Mouse (Mus musculus) limb, embryonic 12.5 days (tissue): ENCODE measurements at regions not wholly inside any gene's neighbourhood (a gene's known extent, or its start where the extent isn't known, plus 50 kb on each side); places are given as distances from the start of the nearest gene placed in this dataset.

Experiments used
- ATAC-seq: fragments of 200-750 bp; cut with Nextera tagmentation; 2 replicates; pipeline ENCODE4 v1.8.0; 2017; ENCODE audit warnings: low read depth, moderate TSS enrichment; ENCODE audit not compliant: insufficient number of reproducible peaks, insufficient read depth, low FRiP score, low TSS enrichment
- H3K27ac ChIP-seq: fragments of 300-500 bp; sonication (generic); 2 replicates; pipeline ENCODE4 v1.5.1; 2016; ENCODE audit warnings: mild to moderate bottlenecking, moderate library complexity
- H3K27me3 ChIP-seq: fragments of 300-500 bp; sonication (generic); 2 replicates; pipeline ENCODE4 v1.6.1; 2016; ENCODE audit warnings: mild to moderate bottlenecking, moderate library complexity
- H3K36me3 ChIP-seq: fragments of 300-500 bp; sonication (generic); 2 replicates; pipeline ENCODE4 v1.6.1; 2016; ENCODE audit warnings: mild to moderate bottlenecking, moderate library complexity
- H3K4me1 ChIP-seq: fragments of 300-500 bp; sonication (generic); replicated peaks from 2 replicates; pipeline ENCODE4 v1.6.1; 2016
- H3K4me2 ChIP-seq: fragments of 300-500 bp; sonication (generic); 2 replicates; pipeline ENCODE4 v1.6.1; 2016; ENCODE audit warnings: mild to moderate bottlenecking, moderate library complexity
- H3K4me3 ChIP-seq: fragments of 300-500 bp; sonication (generic); replicated peaks from 2 replicates; pipeline ENCODE4 v1.5.1; 2016; ENCODE audit warnings: mild to moderate bottlenecking
- H3K9ac ChIP-seq: fragments of 300-500 bp; sonication (generic); replicated peaks from 2 replicates; pipeline ENCODE4 v1.6.1; 2016; ENCODE audit warnings: mild to moderate bottlenecking, moderate library complexity
- H3K9me3 ChIP-seq: fragments of 300-500 bp; sonication (generic); 2 replicates; pipeline ENCODE4 v1.6.1; 2016; ENCODE audit warnings: mild to moderate bottlenecking, moderate library complexity
- WGBS: fragments of 180-500 bp; shearing (Covaris S2); methylation state at CpG from one replicate; pipeline ENCODE4 v1.1.7; 2016; 5-methylcytosine and 5-hydroxymethylcytosine counted together

- Histone ChIP-seq H3K27ac (no peak overlapping the region), H3K4me1 (no peaks in the 10 kb centered on the region; the same call in 1 of the 2 replicates), H3K9ac (no peak overlapping the region), H3K9me3 (no peaks in the 10 kb centered on the region), H3K4me3 (no peak overlapping the region), H3K4me2 (no peak overlapping the region), H3K27me3 (no peaks in the 10 kb centered on the region), H3K36me3 (no peaks in the 10 kb centered on the region)
- ATAC-seq, result no peak
- WGBS, result 33% methylated on average over 3 of the region's 3 CpGs
Measured at GRCm38 (mm10) chr15:69257161-69257778, 2756.6 kb upstream of the Lrrc6 start.

DNA sequence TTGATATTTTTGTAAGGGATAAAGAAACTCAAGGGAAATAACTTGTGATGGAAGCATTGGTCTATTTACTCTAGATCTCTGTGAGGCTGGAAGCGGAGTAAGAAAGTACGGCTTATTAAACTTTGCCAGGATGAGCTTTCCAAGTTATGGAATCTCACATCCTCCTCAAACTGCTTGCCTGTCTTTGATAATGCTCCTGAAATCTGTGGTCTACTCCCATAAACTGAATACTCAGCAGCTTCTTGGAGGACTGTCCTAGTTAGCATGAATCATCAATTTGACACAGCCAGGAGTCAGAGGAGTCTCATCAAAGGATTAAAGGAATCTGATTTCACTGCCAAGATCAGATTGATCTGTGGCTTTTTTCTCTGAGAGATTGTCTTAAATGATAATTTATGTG is 2753.0 kb upstream of the Lrrc6 start:
- 88% methylated on average over 2 of the region's 2 CpGs for WGBS
- no peaks in the 10 kb centered on the region; the same call in 1 of the 2 replicates for H3K4me1 ChIP-seq

GRCm38 (mm10) chr15:69252095-69252494 is 2751.4 kb upstream of the Lrrc6 start:
- Histone ChIP-seq H3K9me3 (no peaks in the 10 kb centered on the region), H3K27me3 (no peaks in the 10 kb centered on the region), H3K4me1 (no peaks in the 10 kb centered on the region; the same call in 1 of the 2 replicates), H3K9ac (no peak overlapping the region), H3K4me3 (no peak overlapping the region), H3K27ac (no peak overlapping the region), H3K4me2 (no peak overlapping the region), H3K36me3 (no peaks in the 10 kb centered on the region)
- WGBS, result 87% methylated on average over 3 of the region's 3 CpGs
- ATAC-seq, result no peak

More for the DNA sequence above, 2753.0 kb upstream of the Lrrc6 start:
- no peaks in the 10 kb centered on the region for H3K9me3 ChIP-seq
- no peaks in the 10 kb centered on the region for H3K27me3 ChIP-seq
- ATAC-seq, result no peak
- no peak overlapping the region for H3K9ac ChIP-seq
- no peaks in the 10 kb centered on the region for H3K36me3 ChIP-seq
- H3K4me3 ChIP-seq, result no peak overlapping the region
- no peak overlapping the region for H3K4me2 ChIP-seq
- H3K27ac ChIP-seq, result no peak overlapping the region

GRCm38 (mm10) chr15:69246190-69246966 is 2745.7 kb upstream of the Lrrc6 start:
- no peaks in the 10 kb centered on the region for H3K4me1 ChIP-seq
- H3K9ac ChIP-seq, result no peak overlapping the region
- H3K36me3 ChIP-seq, result no peaks in the 10 kb centered on the region
- 80% methylated on average over 3 of the region's 3 CpGs for WGBS
- H3K27ac ChIP-seq, result no peak overlapping the region
- H3K27me3 ChIP-seq, result no peaks in the 10 kb centered on the region
- no peak for ATAC-seq
- no peak overlapping the region for H3K4me3 ChIP-seq
- no peaks in the 10 kb centered on the region for H3K9me3 ChIP-seq
- H3K4me2 ChIP-seq, result no peak overlapping the region

GRCm38 (mm10) chr15:69235271-69235670 is 2734.6 kb upstream of the Lrrc6 start:
- H3K4me1 ChIP-seq, result no peaks in the 10 kb centered on the region
- WGBS, result 82% methylated on average over 1 of the region's 1 CpGs
- H3K27ac ChIP-seq, result no peak overlapping the region
- no peaks in the 10 kb centered on the region for H3K9me3 ChIP-seq
- no peak overlapping the region for H3K9ac ChIP-seq
- H3K4me2 ChIP-seq, result no peak overlapping the region
- ATAC-seq, result no peak
- no peak overlapping the region for H3K4me3 ChIP-seq
- no peaks in the 10 kb centered on the region for H3K27me3 ChIP-seq
- H3K36me3 ChIP-seq, result no peaks in the 10 kb centered on the region

DNA sequence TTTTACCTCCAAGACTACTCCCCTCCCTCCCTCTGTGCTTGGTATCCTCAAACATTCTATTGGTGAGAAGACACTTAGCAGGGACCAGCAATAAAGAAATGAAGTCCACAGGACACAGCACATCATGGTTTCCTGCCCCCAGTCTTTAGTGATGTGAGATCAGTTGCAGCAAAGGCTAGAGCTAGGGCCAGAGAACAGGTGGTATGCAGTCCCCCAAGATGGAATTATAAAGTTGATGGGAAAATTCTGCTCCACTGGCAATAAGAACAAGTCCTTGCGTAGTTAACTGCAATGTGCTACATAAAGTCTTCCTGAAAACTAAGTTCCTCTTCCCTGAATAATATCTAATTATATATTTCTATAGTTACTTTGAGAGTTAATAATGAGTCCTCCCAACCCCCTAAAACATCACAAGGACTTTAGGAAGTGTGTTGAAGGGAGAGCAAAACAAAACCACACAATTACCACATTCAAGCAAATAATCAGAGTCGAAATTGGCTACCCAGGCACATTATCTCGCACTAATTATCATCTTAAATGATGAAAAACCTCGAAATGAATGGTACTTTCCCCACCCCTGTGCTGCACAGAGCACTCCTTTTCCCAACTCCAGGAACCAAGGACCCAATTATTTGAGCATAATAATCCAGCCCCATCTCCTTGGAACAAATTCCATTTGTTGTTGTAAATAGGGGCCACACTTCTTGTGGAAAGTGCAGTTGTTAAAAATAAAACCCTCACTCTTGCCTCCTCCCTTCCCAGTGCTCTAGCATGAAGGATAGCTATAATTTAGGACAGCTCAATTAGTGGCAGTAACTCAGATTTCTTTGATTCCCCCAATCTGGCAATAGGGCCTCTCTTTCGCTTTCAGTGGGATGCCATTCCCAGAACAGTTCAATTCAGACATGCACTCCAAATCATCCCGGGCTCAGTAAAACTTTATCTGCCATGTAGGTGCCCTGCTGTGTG is 2724.2 kb upstream of the Lrrc6 start:
- Histone ChIP-seq H3K4me1 (no peaks in the 10 kb centered on the region), H3K27me3 (no peaks in the 10 kb centered on the region), H3K4me3 (no peak overlapping the region), H3K36me3 (no peaks in the 10 kb centered on the region), H3K4me2 (no peak overlapping the region), H3K27ac (no peak overlapping the region), H3K9me3 (no peaks in the 10 kb centered on the region), H3K9ac (no peak overlapping the region)
- WGBS, result 79% methylated on average over 6 of the region's 6 CpGs
- no peak for ATAC-seq

DNA sequence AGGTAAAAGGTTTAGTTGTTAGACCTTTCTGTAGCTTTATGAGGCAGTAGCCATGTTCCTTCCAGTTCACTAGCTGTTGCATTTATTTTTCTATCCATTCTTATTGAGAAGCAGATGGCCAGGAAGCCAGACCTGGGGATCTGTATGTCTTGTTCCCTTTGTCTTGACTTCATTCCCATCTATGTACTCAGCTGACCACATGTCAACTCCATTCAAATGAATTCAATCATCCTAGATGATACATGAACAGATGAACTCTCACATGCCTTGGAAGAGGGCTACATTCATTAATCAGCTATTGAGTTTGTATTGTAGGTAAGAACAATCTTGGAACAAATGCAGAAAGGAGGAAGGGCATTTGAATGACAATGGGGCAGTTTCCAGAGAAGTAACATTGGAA is 2722.7 kb upstream of the Lrrc6 start:
- no peak for ATAC-seq
- no peaks in the 10 kb centered on the region for H3K9me3 ChIP-seq

GRCm38 (mm10) chr15:69222391-69222790 is 2721.7 kb upstream of the Lrrc6 start:
- no peaks in the 10 kb centered on the region for H3K9me3 ChIP-seq
- H3K4me3 ChIP-seq, result no peak overlapping the region
- WGBS, result 73% methylated on average over 1 of the region's 1 CpGs
- no peaks in the 10 kb centered on the region for H3K36me3 ChIP-seq
- no peaks in the 10 kb centered on the region for H3K27me3 ChIP-seq
- no peak overlapping the region for H3K9ac ChIP-seq
- H3K27ac ChIP-seq, result no peak overlapping the region
- H3K4me2 ChIP-seq, result no peak overlapping the region
- ATAC-seq, result no peak
- no peaks in the 10 kb centered on the region for H3K4me1 ChIP-seq

More for the DNA sequence above, 2722.7 kb upstream of the Lrrc6 start:
- Histone ChIP-seq H3K27me3 (no peaks in the 10 kb centered on the region), H3K4me1 (no peaks in the 10 kb centered on the region), H3K27ac (no peak overlapping the region), H3K4me3 (no peak overlapping the region), H3K36me3 (no peaks in the 10 kb centered on the region), H3K4me2 (no peak overlapping the region), H3K9ac (no peak overlapping the region)
